Mouse (Mus musculus): ENCODE measurements around the gene Zfp282.

- TF ChIP-seq POLR2A (IDR thresholded peaks at IDR 0.05; ENCODE audit: control insufficient read depth, extremely low read depth, insufficient read depth, low read length, poor library complexity) = no peak
- TF ChIP-seq CTCF (IDR thresholded peaks at IDR 0.05; ENCODE audit: borderline replicate concordance, control insufficient read depth, extremely low read depth, insufficient read depth, low read length, poor library complexity) = 0 out of 2 replicates have a peak, but pooled peaks have one; percentile 42
Observed at GRCm38 (mm10) chr6:47953191-47953726, 76.3 kb downstream of the Zfp282 start, which contains the start of gene Zfp956.
